Mouse (Mus musculus): ENCODE measurements at regions not wholly inside any gene's neighbourhood (a gene's known extent, or its start where the extent isn't known, plus 50 kb on each side); places are given as distances from the start of the nearest gene placed in this dataset.
A peak's percentile ranks its signal among the peaks of the same experiment; 100 is the strongest.

DNA sequence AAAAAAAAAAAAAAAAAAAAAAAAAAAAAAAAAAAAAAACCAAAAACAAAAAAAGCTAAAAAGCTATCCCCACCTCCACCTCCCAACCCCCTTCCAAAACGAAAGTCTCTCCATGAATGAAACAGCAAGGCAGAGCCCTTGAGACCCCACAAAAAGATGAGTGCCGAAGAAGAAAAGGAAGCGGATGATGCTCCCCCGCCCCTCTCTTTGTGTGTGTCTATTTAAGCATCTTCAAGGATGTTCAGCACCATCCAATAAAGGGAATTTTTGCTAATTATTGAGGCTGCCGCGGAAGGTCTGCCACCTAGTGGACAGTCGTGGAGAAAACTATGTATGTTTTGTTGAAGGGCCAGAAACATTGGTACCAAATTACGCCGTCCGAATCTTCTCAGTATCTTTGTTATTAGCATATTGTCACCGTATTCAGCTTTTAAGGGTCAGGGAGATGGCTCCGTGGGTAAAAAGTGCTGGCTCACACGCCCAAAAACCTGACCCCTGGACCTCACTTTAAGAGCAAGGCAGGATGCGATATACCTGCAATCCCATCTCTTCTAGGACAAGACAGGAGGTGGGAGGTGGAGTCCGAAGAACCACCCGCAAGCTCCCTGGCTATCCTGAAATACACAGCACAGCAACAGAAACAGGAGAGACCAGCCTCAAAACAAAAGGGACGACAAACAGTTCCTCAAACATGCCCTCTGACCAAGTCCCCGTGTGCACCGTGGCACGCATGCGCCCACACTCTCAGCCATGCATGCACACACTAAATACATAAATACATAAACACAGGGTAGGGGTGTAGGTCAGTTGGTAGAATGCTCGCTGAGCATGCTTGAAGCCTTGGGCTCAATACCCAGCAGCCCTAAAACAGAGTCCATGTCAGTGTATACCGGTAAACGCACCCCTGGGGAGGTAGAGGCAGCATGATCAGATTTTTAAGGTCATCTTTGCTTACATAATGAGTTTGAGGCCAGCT lies 55.6 kb upstream of the Osbpl8 start:
- TF ChIP-seq POLR2A (IDR thresholded peaks at IDR 0.05; ENCODE audit: extremely low read depth, insufficient read depth, low read length): no peak
- peak; percentile 71 for TF ChIP-seq CTCF (IDR thresholded peaks at IDR 0.05; ENCODE audit: extremely low read depth, insufficient read depth, low read length)
